Mouse (Mus musculus): Measurements from ENCODE around the gene Gm49369. TPM values are rescaled to one million over a fixed set of nuclear protein-coding genes. Genes with fewer than 3 reads are reported as not detected.

Gm49369 gene
- polyA plus RNA-seq, 1 experiment from 2014 or later: 1.2 TPM

- no peaks in the 10 kb centered on the region for H3K27me3 ChIP-seq
- H3K9ac ChIP-seq: no peak overlapping the region
- no peaks in the 10 kb centered on the region for H3K36me3 ChIP-seq
- no peak for ATAC-seq (replicated peaks; ENCODE audit: insufficient number of reproducible peaks, insufficient read depth, low FRiP score, low read depth)
- no peak overlapping the region for H3K4me2 ChIP-seq
- 63% methylated on average over 6 of the region's 6 CpGs for WGBS
- H3K9me3 ChIP-seq (replicated peaks): no peaks in the 10 kb centered on the region
- H3K4me1 ChIP-seq (replicated peaks): 0 out of 2 replicates have a peak, but pooled peaks cover 3% of the 10 kb centered on the region
- H3K27ac ChIP-seq: peak overlapping the region; percentile 45
- H3K4me3 ChIP-seq: no peak overlapping the region
These were observed 12.1 kb upstream of the Gm49369 start for GRCm38 (mm10) chr7:142394261-142395190.

GRCm38 (mm10) chr7:142393191-142393590 lies 10.7 kb upstream of the Gm49369 start:
- WGBS: 22% methylated on average over 4 of the region's 4 CpGs

GRCm38 (mm10) chr7:142391609-142392008 lies 9.1 kb upstream of the Gm49369 start:
- Histone ChIP-seq H3K36me3 (no peaks in the 10 kb centered on the region), H3K4me2 (no peak overlapping the region), H3K27me3 (no peaks in the 10 kb centered on the region), H3K4me1 (replicated peaks) (peaks cover 5% of the 10 kb centered on the region), H3K4me3 (no peak overlapping the region), H3K27ac (no peak overlapping the region), H3K9me3 (replicated peaks) (no peaks in the 10 kb centered on the region), H3K9ac (no peak overlapping the region)
- WGBS: 69% methylated on average over 4 of the region's 4 CpGs
- no peak for ATAC-seq (replicated peaks; ENCODE audit: insufficient number of reproducible peaks, insufficient read depth, low FRiP score, low read depth)

More at GRCm38 (mm10) chr7:142393191-142393590, 10.7 kb upstream of the Gm49369 start:
- Histone ChIP-seq H3K9me3 (replicated peaks) (no peaks in the 10 kb centered on the region), H3K9ac (no peak overlapping the region), H3K4me3 (no peak overlapping the region), H3K4me2 (no peak overlapping the region), H3K27ac (no peak overlapping the region), H3K27me3 (no peaks in the 10 kb centered on the region), H3K4me1 (replicated peaks) (peaks cover 3% of the 10 kb centered on the region; the same call in 1 of the 2 replicates), H3K36me3 (no peaks in the 10 kb centered on the region)
- ATAC-seq (replicated peaks; ENCODE audit: insufficient number of reproducible peaks, insufficient read depth, low FRiP score, low read depth): no peak; the same call in 1 of the 2 replicates

GRCm38 (mm10) chr7:142391108-142391507 lies 8.6 kb upstream of the Gm49369 start:
- H3K9me3 ChIP-seq (replicated peaks): no peaks in the 10 kb centered on the region
- ATAC-seq (replicated peaks; ENCODE audit: insufficient number of reproducible peaks, insufficient read depth, low FRiP score, low read depth): no peak
- no peak overlapping the region for H3K4me3 ChIP-seq
- no peak overlapping the region for H3K4me2 ChIP-seq
- H3K9ac ChIP-seq: no peak overlapping the region
- no peaks in the 10 kb centered on the region for H3K36me3 ChIP-seq
- 64% methylated on average over 3 of the region's 3 CpGs for WGBS
- H3K27me3 ChIP-seq: no peaks in the 10 kb centered on the region
- no peak overlapping the region for H3K27ac ChIP-seq
- H3K4me1 ChIP-seq (replicated peaks): peaks cover 10% of the 10 kb centered on the region

- 76% methylated on average over 3 of the region's 3 CpGs for WGBS
- H3K4me2 ChIP-seq: no peak overlapping the region
- peaks cover 4% of the 10 kb centered on the region for H3K36me3 ChIP-seq
- H3K27me3 ChIP-seq: no peaks in the 10 kb centered on the region
- H3K4me1 ChIP-seq (replicated peaks): peaks cover 17% of the 10 kb centered on the region
- no peak overlapping the region for H3K27ac ChIP-seq
- no peak overlapping the region for H3K4me3 ChIP-seq
- no peak for ATAC-seq (replicated peaks; ENCODE audit: insufficient number of reproducible peaks, insufficient read depth, low FRiP score, low read depth)
- H3K9ac ChIP-seq: no peak overlapping the region
- H3K9me3 ChIP-seq (replicated peaks): no peaks in the 10 kb centered on the region
These were observed 7.6 kb upstream of the Gm49369 start for GRCm38 (mm10) chr7:142389961-142390650.

GRCm38 (mm10) chr7:142388740-142389139 lies 6.3 kb upstream of the Gm49369 start:
- H3K9ac ChIP-seq: no peak overlapping the region
- H3K27me3 ChIP-seq: no peaks in the 10 kb centered on the region
- H3K4me1 ChIP-seq (replicated peaks): peaks cover 23% of the 10 kb centered on the region
- H3K4me3 ChIP-seq: no peak overlapping the region
- WGBS: 97% methylated on average over 2 of the region's 2 CpGs
- no peaks in the 10 kb centered on the region for H3K9me3 ChIP-seq (replicated peaks)
- no peak overlapping the region for H3K4me2 ChIP-seq
- peaks cover 17% of the 10 kb centered on the region for H3K36me3 ChIP-seq
- H3K27ac ChIP-seq: no peak overlapping the region
- no peak for ATAC-seq (replicated peaks; ENCODE audit: insufficient number of reproducible peaks, insufficient read depth, low FRiP score, low read depth)

GRCm38 (mm10) chr7:142388198-142388597 lies 5.7 kb upstream of the Gm49369 start:
- 97% methylated on average over 1 of the region's 1 CpGs for WGBS
- Histone ChIP-seq H3K4me1 (replicated peaks) (peaks cover 23% of the 10 kb centered on the region), H3K27me3 (no peaks in the 10 kb centered on the region), H3K27ac (peak overlapping the region; percentile 82), H3K9ac (no peak overlapping the region), H3K4me2 (peak overlapping the region; percentile 91), H3K9me3 (replicated peaks) (no peaks in the 10 kb centered on the region), H3K36me3 (peaks cover 22% of the 10 kb centered on the region), H3K4me3 (peak overlapping the region; percentile 70)
- no peak for ATAC-seq (replicated peaks; ENCODE audit: insufficient number of reproducible peaks, insufficient read depth, low FRiP score, low read depth)

- peaks cover 23% of the 10 kb centered on the region for H3K4me1 ChIP-seq (replicated peaks)
- no peaks in the 10 kb centered on the region for H3K9me3 ChIP-seq (replicated peaks)
- WGBS: under 1% methylated on average over 55 of the region's 55 CpGs
These were observed 5.1 kb upstream of the Gm49369 start, which contains the start of gene Ctsd for GRCm38 (mm10) chr7:142387419-142388148. Gene Ctsd, minus strand, starts transcription at chr7:142388038.

GRCm38 (mm10) chr7:142386621-142387201 lies 4.2 kb upstream of the Gm49369 start:
- ATAC-seq (replicated peaks; ENCODE audit: insufficient number of reproducible peaks, insufficient read depth, low FRiP score, low read depth): no peak
- peaks cover 37% of the 10 kb centered on the region for H3K36me3 ChIP-seq
- no peaks in the 10 kb centered on the region for H3K27me3 ChIP-seq
- peak overlapping the region; percentile 82 for H3K27ac ChIP-seq
- 44% methylated on average over 6 of the region's 6 CpGs for WGBS
- no peaks in the 10 kb centered on the region for H3K9me3 ChIP-seq (replicated peaks)
- H3K4me1 ChIP-seq (replicated peaks): peaks cover 23% of the 10 kb centered on the region
- peak overlapping the region; percentile 77 for H3K9ac ChIP-seq
- peak overlapping the region; percentile 91 for H3K4me2 ChIP-seq
- H3K4me3 ChIP-seq: peak overlapping the region; percentile 70

More at GRCm38 (mm10) chr7:142387419-142388148, 5.1 kb upstream of the Gm49369 start, which contains the start of gene Ctsd:
- Histone ChIP-seq H3K9ac (peak within 1 kb of the TSS; percentile 77), H3K27ac (peak within 1 kb of the TSS; percentile 82), H3K4me2 (peak within 1 kb of the TSS; percentile 91), H3K27me3 (no peaks in the 10 kb centered on the region), H3K36me3 (peaks cover 28% of the 10 kb centered on the region), H3K4me3 (peak within 1 kb of the TSS; percentile 70)
- peak; percentile 95 for ATAC-seq (replicated peaks; ENCODE audit: insufficient number of reproducible peaks, insufficient read depth, low FRiP score, low read depth)

- 78% methylated on average over 3 of the region's 3 CpGs for WGBS
- peak overlapping the region; percentile 91 for H3K4me2 ChIP-seq
- H3K27me3 ChIP-seq: no peaks in the 10 kb centered on the region
- H3K9me3 ChIP-seq (replicated peaks): no peaks in the 10 kb centered on the region
- peaks cover 45% of the 10 kb centered on the region for H3K36me3 ChIP-seq
- no peak for ATAC-seq (replicated peaks; ENCODE audit: insufficient number of reproducible peaks, insufficient read depth, low FRiP score, low read depth)
- H3K4me1 ChIP-seq (replicated peaks): peaks cover 23% of the 10 kb centered on the region
- peak overlapping the region; percentile 70 for H3K4me3 ChIP-seq
- peak overlapping the region; percentile 77 for H3K9ac ChIP-seq
- H3K27ac ChIP-seq: peak overlapping the region; percentile 82
These were observed 3.4 kb upstream of the Gm49369 start for GRCm38 (mm10) chr7:142385742-142386403.

Data from heart, embryonic 15.5 days (tissue).